Mouse (Mus musculus) kidney, embryonic 14.5 days (tissue): ENCODE data around the gene Ccz1. TPM values are rescaled to one million over a fixed set of nuclear protein-coding genes. Genes with fewer than 3 reads are reported as not detected.

Experiments used
- ATAC-seq: fragments of 200-750 bp; cut with Nextera tagmentation; 2 replicates; pipeline ENCODE4 v1.8.0; 2017; ENCODE audit warnings: moderate number of reproducible peaks, mild to moderate bottlenecking, moderate TSS enrichment, moderate library complexity; ENCODE audit not compliant: low FRiP score, low TSS enrichment
- H3K27ac ChIP-seq: fragments of 300-500 bp; sonication (generic); 2 replicates; pipeline ENCODE4 v1.5.1; 2014; ENCODE audit warnings: low read depth, mild to moderate bottlenecking, low read length, moderate library complexity, mixed read lengths
- H3K27me3 ChIP-seq: fragments of 300-500 bp; sonication (generic); 2 replicates; pipeline ENCODE4 v1.6.1; 2014; ENCODE audit warnings: mild to moderate bottlenecking, low read length; ENCODE audit not compliant: control insufficient read depth, insufficient read depth
- H3K36me3 ChIP-seq: fragments of 300-500 bp; sonication (generic); 2 replicates; pipeline ENCODE4 v1.6.1; 2014; ENCODE audit warnings: low read length, mixed read lengths; ENCODE audit not compliant: control insufficient read depth, insufficient read depth
- H3K4me1 ChIP-seq: fragments of 300-500 bp; sonication (generic); 2 replicates; pipeline ENCODE4 v1.6.1; 2014; ENCODE audit warnings: low read length, mixed read lengths; ENCODE audit not compliant: control insufficient read depth, insufficient read depth
- H3K4me2 ChIP-seq: fragments of 300-500 bp; sonication (generic); replicated peaks from 2 replicates; pipeline ENCODE4 v1.6.1; 2014; ENCODE audit warnings: low read depth, mild to moderate bottlenecking, low read length
- H3K4me3 ChIP-seq: fragments of 300-500 bp; sonication (generic); 2 replicates; pipeline ENCODE4 v1.5.1; 2014; ENCODE audit warnings: mild to moderate bottlenecking, low read length
- H3K9ac ChIP-seq: fragments of 300-500 bp; sonication (generic); 2 replicates; pipeline ENCODE4 v1.6.1; 2014; ENCODE audit warnings: low read depth, mild to moderate bottlenecking, low read length, moderate library complexity
- H3K9me3 ChIP-seq: fragments of 300-500 bp; sonication (generic); 2 replicates; pipeline ENCODE4 v1.6.1; 2016; ENCODE audit warnings: low read length; ENCODE audit not compliant: control insufficient read depth
- WGBS: fragments of 180-500 bp; shearing (Covaris S2); extraction: QIAGEN DNeasy Blood & Tissue Kit; methylation state at CpG from one replicate; pipeline ENCODE4 v1.1.7; 2014; 5-methylcytosine and 5-hydroxymethylcytosine counted together
- polyA plus RNA-seq: library from polyadenylated mRNA; unstranded; fragments of >200 nt; fragmentation: Nextera tagmentation; extraction: Ambion mirVana; gene quantifications from 2 replicates; pipeline ENCODE4 v1.2.1, GENCODE M21; 2014

Gene Ccz1
- polyA plus RNA-seq, 1 experiment from 2014 or later: 97.1 TPM

DNA sequence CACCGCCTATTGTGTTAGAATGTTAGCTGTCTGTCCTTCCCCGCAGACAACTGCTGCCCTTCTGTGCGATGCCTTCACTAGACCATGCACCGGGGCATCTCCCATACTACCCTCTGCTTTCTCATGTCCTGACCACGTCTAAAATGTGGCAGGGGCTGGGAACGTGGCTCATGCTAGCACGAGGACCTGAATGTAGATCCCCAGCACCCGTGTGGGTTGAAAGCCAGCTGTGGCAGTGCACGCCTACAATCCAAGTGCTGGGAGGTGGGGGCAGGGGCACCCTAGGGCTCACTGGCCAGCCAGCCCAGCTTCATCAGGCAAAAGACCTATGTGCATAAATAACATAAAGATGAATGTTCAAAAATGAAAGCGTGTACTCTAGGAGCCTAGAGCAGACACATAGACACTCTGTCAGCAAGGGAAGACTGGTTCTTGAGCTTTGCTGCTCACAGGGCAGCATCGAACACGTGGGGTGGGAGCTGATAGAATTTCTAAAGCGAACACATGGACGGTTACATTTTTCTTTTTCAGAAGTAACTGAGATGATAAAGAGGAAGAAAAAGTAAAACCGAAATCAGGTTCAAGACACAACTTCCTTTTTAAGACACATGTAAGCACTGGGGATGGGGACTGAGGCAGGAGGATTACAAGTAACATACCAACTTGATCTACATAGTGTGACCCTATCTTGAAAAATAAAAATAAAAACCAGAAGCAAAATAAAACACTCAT, 12.1 kb downstream of the Ccz1 start:
- Histone ChIP-seq H3K9me3 (no peaks in the 10 kb centered on the region; the same call in 1 of the 2 replicates), H3K4me3 (no peak overlapping the region), H3K4me1 (no peaks in the 10 kb centered on the region), H3K27ac (no peak overlapping the region), H3K27me3 (no peaks in the 10 kb centered on the region), H3K9ac (no peak overlapping the region), H3K4me2 (no peak overlapping the region), H3K36me3 (peaks cover 82% of the 10 kb centered on the region)
- ATAC-seq: no peak
- WGBS: 93% methylated on average over 15 of the region's 15 CpGs

GRCm38 (mm10) chr5:143999409-143999808, 15.3 kb downstream of the Ccz1 start:
- no peak overlapping the region for H3K9ac ChIP-seq
- no peaks in the 10 kb centered on the region for H3K27me3 ChIP-seq
- H3K27ac ChIP-seq: no peak overlapping the region
- no peak overlapping the region for H3K4me3 ChIP-seq
- H3K9me3 ChIP-seq: no peaks in the 10 kb centered on the region; the same call in 1 of the 2 replicates
- no peak overlapping the region for H3K4me2 ChIP-seq
- H3K36me3 ChIP-seq: peaks cover 82% of the 10 kb centered on the region
- no peaks in the 10 kb centered on the region for H3K4me1 ChIP-seq
- no peak for ATAC-seq
- 88% methylated on average over 1 of the region's 1 CpGs for WGBS

DNA sequence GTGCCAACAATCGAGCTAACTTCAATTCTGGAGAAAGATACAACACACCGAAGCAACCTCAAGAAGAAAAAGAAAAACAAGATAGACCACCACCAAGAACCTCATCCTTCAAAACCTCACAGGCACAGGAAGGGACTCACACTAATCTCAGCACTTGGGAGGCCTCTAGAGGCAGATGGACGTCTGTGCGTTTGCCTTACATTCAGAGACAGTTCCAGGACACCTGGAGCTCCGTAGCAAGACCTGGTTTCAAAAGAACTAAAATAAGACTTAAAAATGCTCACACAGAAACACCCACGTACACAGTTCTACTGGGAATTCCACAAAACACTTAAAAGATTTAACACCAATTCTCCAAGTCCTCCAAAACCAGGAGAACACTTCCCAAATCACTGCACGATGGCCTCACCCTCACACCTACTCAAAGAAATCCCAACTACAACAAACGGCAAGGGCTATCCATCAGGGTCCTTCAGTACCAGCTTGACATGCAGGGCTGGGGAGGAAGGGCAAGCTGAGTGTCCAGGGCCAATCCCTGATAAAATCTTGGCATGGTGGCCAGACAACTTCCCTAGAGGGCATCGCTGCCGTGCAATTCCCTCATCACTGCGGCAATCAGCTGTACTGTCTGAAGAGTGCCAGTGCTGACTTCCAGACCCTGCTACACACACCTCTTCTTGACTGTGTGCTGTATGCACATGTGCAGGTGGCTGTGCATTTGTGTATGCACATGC, 19.9 kb downstream of the Ccz1 start:
- no peaks in the 10 kb centered on the region for H3K4me1 ChIP-seq
- H3K36me3 ChIP-seq: peaks cover 87% of the 10 kb centered on the region
- H3K4me3 ChIP-seq: no peak overlapping the region
- no peaks in the 10 kb centered on the region for H3K27me3 ChIP-seq
- H3K9me3 ChIP-seq: no peaks in the 10 kb centered on the region; the same call in 1 of the 2 replicates
- 65% methylated on average over 11 of the region's 11 CpGs for WGBS
- no peak overlapping the region for H3K9ac ChIP-seq
- H3K27ac ChIP-seq: no peak overlapping the region
- ATAC-seq: no peak
- no peak overlapping the region for H3K4me2 ChIP-seq

GRCm38 (mm10) chr5:143993849-143994248, 20.8 kb downstream of the Ccz1 start:
- no peak for ATAC-seq
- Histone ChIP-seq H3K4me1 (no peaks in the 10 kb centered on the region), H3K4me3 (no peak overlapping the region), H3K9me3 (no peaks in the 10 kb centered on the region), H3K36me3 (peaks cover 88% of the 10 kb centered on the region), H3K4me2 (no peak overlapping the region), H3K27me3 (no peaks in the 10 kb centered on the region), H3K9ac (no peak overlapping the region), H3K27ac (no peak overlapping the region)
- 90% methylated on average over 5 of the region's 5 CpGs for WGBS

- Histone ChIP-seq H3K27ac (no peak overlapping the region), H3K9ac (no peak overlapping the region), H3K9me3 (no peaks in the 10 kb centered on the region), H3K36me3 (peaks cover 88% of the 10 kb centered on the region), H3K27me3 (no peaks in the 10 kb centered on the region), H3K4me3 (no peak overlapping the region), H3K4me2 (no peak overlapping the region), H3K4me1 (no peaks in the 10 kb centered on the region)
- ATAC-seq: no peak
- 92% methylated on average over 8 of the region's 8 CpGs for WGBS
Measured at GRCm38 (mm10) chr5:143993260-143993659, 21.4 kb downstream of the Ccz1 start.

DNA sequence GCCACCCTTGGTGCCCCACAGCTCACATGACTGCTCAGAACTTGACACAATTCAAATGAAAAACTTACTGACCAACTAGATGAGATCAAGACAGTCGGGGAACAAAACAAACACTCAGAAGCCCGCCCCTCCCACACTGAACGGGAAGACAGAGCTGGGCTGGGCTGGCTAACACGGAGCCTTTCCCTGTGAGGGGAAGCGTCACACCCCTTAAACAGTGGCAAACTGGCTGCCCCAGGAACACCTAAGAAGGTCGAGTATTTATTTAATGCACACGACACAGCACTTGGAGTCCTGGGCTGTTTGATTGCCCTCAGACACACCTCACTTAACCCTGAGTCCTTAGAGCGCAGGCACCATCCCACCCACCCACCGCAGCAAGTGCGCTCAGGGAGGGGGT, 22.0 kb downstream of the Ccz1 start:
- H3K4me3 ChIP-seq: no peak overlapping the region
- no peaks in the 10 kb centered on the region for H3K9me3 ChIP-seq
- peaks cover 88% of the 10 kb centered on the region for H3K36me3 ChIP-seq
- no peaks in the 10 kb centered on the region for H3K4me1 ChIP-seq
- 82% methylated on average over 10 of the region's 10 CpGs for WGBS
- H3K9ac ChIP-seq: no peak overlapping the region
- ATAC-seq: no peak
- no peak overlapping the region for H3K27ac ChIP-seq
- no peak overlapping the region for H3K4me2 ChIP-seq
- no peaks in the 10 kb centered on the region for H3K27me3 ChIP-seq

GRCm38 (mm10) chr5:143990086-143990485, 24.6 kb downstream of the Ccz1 start:
- peaks cover 85% of the 10 kb centered on the region for H3K36me3 ChIP-seq
- ATAC-seq: no peak
- WGBS: 92% methylated on average over 11 of the region's 11 CpGs
- H3K27ac ChIP-seq: no peak overlapping the region
- no peak overlapping the region for H3K4me3 ChIP-seq
- no peaks in the 10 kb centered on the region for H3K27me3 ChIP-seq
- H3K9ac ChIP-seq: no peak overlapping the region
- H3K9me3 ChIP-seq: no peaks in the 10 kb centered on the region
- H3K4me2 ChIP-seq: no peak overlapping the region
- no peaks in the 10 kb centered on the region for H3K4me1 ChIP-seq

DNA sequence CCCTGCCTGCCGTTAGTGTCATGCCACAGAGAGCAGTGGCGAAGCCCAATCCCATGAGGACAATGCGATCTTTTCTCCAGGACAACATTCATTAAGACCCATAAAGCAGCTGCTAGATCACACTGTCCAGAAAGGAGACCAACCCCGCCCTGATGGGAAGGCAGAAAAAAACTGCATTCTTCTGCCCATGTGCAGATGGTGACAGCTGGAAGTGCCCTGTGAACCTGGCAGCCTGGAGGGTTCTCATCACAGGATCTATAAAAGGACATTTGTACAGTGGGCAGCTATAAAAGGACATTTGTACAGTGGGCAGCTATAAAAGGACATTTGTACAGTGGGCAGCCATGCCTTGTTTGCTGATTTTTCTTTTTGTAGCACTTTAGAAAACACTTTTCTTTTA, 25.6 kb downstream of the Ccz1 start:
- Histone ChIP-seq H3K4me1 (no peaks in the 10 kb centered on the region), H3K9me3 (no peaks in the 10 kb centered on the region), H3K27me3 (no peaks in the 10 kb centered on the region), H3K9ac (no peak overlapping the region), H3K4me2 (no peak overlapping the region), H3K36me3 (peaks cover 83% of the 10 kb centered on the region), H3K27ac (no peak overlapping the region), H3K4me3 (no peak overlapping the region)
- WGBS: 94% methylated on average over 4 of the region's 4 CpGs
- ATAC-seq: no peak

- no peaks in the 10 kb centered on the region for H3K4me1 ChIP-seq
- WGBS: 86% methylated on average over 3 of the region's 3 CpGs
- ATAC-seq: no peak
- H3K27ac ChIP-seq: no peak overlapping the region
- H3K36me3 ChIP-seq: peaks cover 68% of the 10 kb centered on the region
- H3K9me3 ChIP-seq: no peaks in the 10 kb centered on the region
- no peak overlapping the region for H3K9ac ChIP-seq
- H3K27me3 ChIP-seq: no peaks in the 10 kb centered on the region
- H3K4me3 ChIP-seq: no peak overlapping the region
- H3K4me2 ChIP-seq: no peak overlapping the region
Measured at GRCm38 (mm10) chr5:143987596-143987995, 27.1 kb downstream of the Ccz1 start.
